8 mouse cellular contexts compared by ENCODE assay signal in genomic region chr19:6047154-6047898, GRCm38 (mm10). TPM values are rescaled to one million over a fixed set of nuclear protein-coding genes. Genes with fewer than 3 reads are reported as not detected.
A peak's percentile ranks its signal among the peaks of the same experiment; 100 is the strongest.
DNase-seq lines count a peak whose midpoint lies in the region; ATAC-seq and TF ChIP-seq lines count a peak whose summit lies in the region.

No protein-coding gene starts in this region.

- H3K4me1 ChIP-seq in heart, embryonic 11.5 days (ENCODE audit: control insufficient read depth, insufficient read depth, low read length), result peaks cover 16% of the 10 kb centered on the region
- no peaks in the 10 kb centered on the region; a peak in 1 of 4 replicates for H3K4me1 ChIP-seq in ES-E14 (ENCODE audit: control insufficient read depth in 2 of 2, insufficient read depth in 2 of 2, low read length in 2 of 2, poor library complexity in 1 of 2)
- peaks cover 18% of the 10 kb centered on the region for H3K4me1 ChIP-seq in limb, embryonic 12.5 days (replicated peaks)
- peaks cover 13% of the 10 kb centered on the region for H3K4me1 ChIP-seq in stomach, embryonic 14.5 days (ENCODE audit: control insufficient read depth, insufficient read depth, low read length)

- H3K9ac ChIP-seq in heart, embryonic 11.5 days (ENCODE audit: low read depth, low read length), result peak overlapping the region; percentile 94
- peak overlapping the region; percentile 91 for H3K9ac ChIP-seq in ES-E14 (ENCODE audit: insufficient read depth, low read depth, low read length, poor library complexity, severe bottlenecking)
- H3K9ac ChIP-seq in limb, embryonic 12.5 days (replicated peaks), result peak overlapping the region; percentile 88
- peak overlapping the region; percentile 87 for H3K9ac ChIP-seq in stomach, embryonic 14.5 days (replicated peaks; ENCODE audit: low read depth, low read length)

- H3K27ac ChIP-seq in heart, embryonic 11.5 days (ENCODE audit: low read depth, low read length), result peak overlapping the region; percentile 98
- no peak overlapping the region; the same call in 1 of the 2 replicates for H3K27ac ChIP-seq in ES-E14 (ENCODE audit: insufficient read depth, low read depth, low read length, poor library complexity, severe bottlenecking)
- H3K27ac ChIP-seq in limb, embryonic 12.5 days, result peak overlapping the region; percentile 98
- H3K27ac ChIP-seq in stomach, embryonic 14.5 days (ENCODE audit: low read length), result peak overlapping the region; percentile 99

- peaks cover 36% of the 10 kb centered on the region for H3K36me3 ChIP-seq in heart, embryonic 11.5 days (ENCODE audit: control insufficient read depth, insufficient read depth, low read length)
- peaks cover 38% of the 10 kb centered on the region for H3K36me3 ChIP-seq in ES-E14 (ENCODE audit: control insufficient read depth, insufficient read depth, low read length, poor library complexity, severe bottlenecking)
- peaks cover 43% of the 10 kb centered on the region for H3K36me3 ChIP-seq in limb, embryonic 12.5 days
- peaks cover 41% of the 10 kb centered on the region for H3K36me3 ChIP-seq in stomach, embryonic 14.5 days (ENCODE audit: control insufficient read depth, insufficient read depth, low read length)

- in situ Hi-C loops in ES-E14 (cut with MboI; ENCODE audit: low sequenced_read_pairs in 2 of 2, unreplicated experiment in 2 of 2), result no loop called here

- no peaks in the 10 kb centered on the region for H3K27me3 ChIP-seq in heart, embryonic 11.5 days (ENCODE audit: control insufficient read depth, insufficient read depth, low read length)
- no peaks in the 10 kb centered on the region for H3K27me3 ChIP-seq in limb, embryonic 12.5 days
- no peaks in the 10 kb centered on the region for H3K27me3 ChIP-seq in stomach, embryonic 14.5 days (ENCODE audit: control insufficient read depth, insufficient read depth, low read length)

- H3K4me3 ChIP-seq in heart, embryonic 11.5 days (ENCODE audit: low read depth, low read length), result peak overlapping the region; percentile 82
- peak overlapping the region; percentile 74 to 80 for H3K4me3 ChIP-seq in ES-E14 (ENCODE audit: insufficient read depth in 1 of 2, low read depth in 1 of 2, low read length in 2 of 2, poor library complexity in 1 of 2, severe bottlenecking in 1 of 2)
- H3K4me3 ChIP-seq in limb, embryonic 12.5 days (replicated peaks), result peak overlapping the region; percentile 95
- H3K4me3 ChIP-seq in stomach, embryonic 14.5 days (ENCODE audit: low read depth, low read length), result peak overlapping the region; percentile 89

- peak overlapping the region; percentile 97 for H3K4me2 ChIP-seq in heart, embryonic 11.5 days
- peak overlapping the region; percentile 82 for H3K4me2 ChIP-seq in limb, embryonic 12.5 days
- H3K4me2 ChIP-seq in stomach, embryonic 14.5 days (replicated peaks; ENCODE audit: low read depth, low read length), result peak overlapping the region; percentile 84

- WGBS in heart, embryonic 11.5 days (ENCODE audit: insufficient replicate concordance), result 2% methylated on average over 44 of the region's 44 CpGs
- 2% methylated on average over 42 of the region's 44 CpGs for WGBS in limb, embryonic 12.5 days
- WGBS in stomach, embryonic 14.5 days, result 3% methylated on average over 40 of the region's 44 CpGs

- H3K9me3 ChIP-seq in heart, embryonic 11.5 days (replicated peaks; ENCODE audit: control insufficient read depth, low read length), result no peaks in the 10 kb centered on the region
- no peaks in the 10 kb centered on the region for H3K9me3 ChIP-seq in ES-E14 (ENCODE audit: control insufficient read depth, insufficient read depth, low read depth, low read length)
- H3K9me3 ChIP-seq in limb, embryonic 12.5 days, result no peaks in the 10 kb centered on the region
- H3K9me3 ChIP-seq in stomach, embryonic 14.5 days (ENCODE audit: control insufficient read depth, low read depth, low read length), result no peaks in the 10 kb centered on the region

- DNase-seq in heart, postnatal 36 days, result no peak
- DNase-seq in ES-E14 (ENCODE audit: low read depth, low spot score), result no peak
- no peak for DNase-seq in spleen, postnatal 36 days (ENCODE audit: low spot score in 2 of 2)
- DNase-seq in left cerebral cortex, adult 11 months (ENCODE audit: low spot score), result no peak

- intact Hi-C loops in heart, postnatal 36 days (cut with DNase I), result loop anchor here (5.0 kb wide), 2 partner anchors 80 to 135 kb away; partner anchors contain the start of genes Dpf2 and Snx15

- peak; percentile 31; the same call in 1 of the 2 replicates for ATAC-seq in heart, embryonic 11.5 days (replicated peaks; ENCODE audit: insufficient number of reproducible peaks, low FRiP score, low TSS enrichment)
- ATAC-seq in erythroblast, adult 5-6 weeks (replicated peaks; ENCODE audit: low FRiP score, poor library complexity, severe bottlenecking), result peak; percentile 18; the same call in 1 of the 2 replicates
- ATAC-seq in limb, embryonic 12.5 days (ENCODE audit: insufficient number of reproducible peaks, insufficient read depth, low FRiP score, low TSS enrichment, low read depth), result 0 out of 2 replicates have a peak, but pooled peaks have one; percentile 16
- ATAC-seq in stomach, embryonic 14.5 days (ENCODE audit: insufficient number of reproducible peaks, insufficient read depth, low FRiP score, low read depth), result peak; percentile 15

TF ChIP-seq in ES-E14, 5 proteins besides CTCF, POLR2A, EP300 and RAD21:
- TF ChIP-seq CHD2 (IDR thresholded peaks at IDR 0.05; ENCODE audit: low read depth, low read length), result no peak
- TF ChIP-seq ZNF384 (IDR thresholded peaks at IDR 0.05; ENCODE audit: low read depth, low read length), result no peak
- TF ChIP-seq MAFK (IDR thresholded peaks at IDR 0.05; ENCODE audit: insufficient read depth, low read depth, low read length), result no peak
- no peak for TF ChIP-seq HCFC1 (IDR thresholded peaks at IDR 0.05; ENCODE audit: borderline replicate concordance, insufficient read depth, low read length)
- TF ChIP-seq ZC3H11A (IDR thresholded peaks at IDR 0.05; ENCODE audit: borderline replicate concordance, low read depth, low read length), result no peak

RNA-seq across cellular contexts. Expression of gene Syvn1, which starts 0.9 kb away (rescaled TPM):
- 19.5 and 22.1 TPM in 2 replicates for polyA plus RNA-seq in heart, embryonic 11.5 days (2014; fragmentation: Nextera tagmentation; extraction: Ambion mirVana)
- total RNA-seq in heart, postnatal 36 days (2021), result 10 to 100 TPM; 19.4 to 26.4 TPM
- total RNA-seq in ES-E14 (2012; rRNA removed), result 29.6 and 41.4 TPM in 2 replicates
- total RNA-seq in erythroblast, adult 5-6 weeks (2015; ENCODE audit: low replicate concordance), result 35.5 and 43.0 TPM in 2 replicates
- total RNA-seq in erythroblast, adult 5-6 weeks (2017; ENCODE audit: low replicate concordance), result 9.9 and 16.0 TPM in 2 replicates
- polyA plus RNA-seq in limb, embryonic 12.5 days (2016; fragmentation: Nextera tagmentation; extraction: Ambion mirVana), result 25.1 and 28.0 TPM in 2 replicates
- 24.8 and 27.5 TPM in 2 replicates for polyA plus RNA-seq in stomach, embryonic 14.5 days (2014; fragmentation: Nextera tagmentation; extraction: Ambion mirVana)

RNA-seq across cellular contexts. Expression of gene Mrpl49, which starts 10.3 kb away (rescaled TPM):
- 70.7 and 75.3 TPM in 2 replicates for polyA plus RNA-seq in heart, embryonic 11.5 days (2014; fragmentation: Nextera tagmentation; extraction: Ambion mirVana)
- 10 to 100 TPM; 36.2 to 39.7 TPM for total RNA-seq in heart, postnatal 36 days (2021)
- 55.9 and 62.7 TPM in 2 replicates for total RNA-seq in ES-E14 (2012; rRNA removed)
- total RNA-seq in erythroblast, adult 5-6 weeks (2015; ENCODE audit: low replicate concordance), result 10.0 and 15.3 TPM in 2 replicates
- 8.1 and 10.2 TPM in 2 replicates for total RNA-seq in erythroblast, adult 5-6 weeks (2017; ENCODE audit: low replicate concordance)
- polyA plus RNA-seq in limb, embryonic 12.5 days (2016; fragmentation: Nextera tagmentation; extraction: Ambion mirVana), result 76.7 and 79.1 TPM in 2 replicates
- 75.5 and 77.4 TPM in 2 replicates for polyA plus RNA-seq in stomach, embryonic 14.5 days (2014; fragmentation: Nextera tagmentation; extraction: Ambion mirVana)

RNA-seq across cellular contexts. Expression of gene Fau, which starts 10.3 kb away (rescaled TPM):
- polyA plus RNA-seq in heart, embryonic 11.5 days (2014; fragmentation: Nextera tagmentation; extraction: Ambion mirVana), result 586 and 633 TPM in 2 replicates
- 100 to 1,000 TPM; 556 to 559 TPM for total RNA-seq in heart, postnatal 36 days (2021)
- 1,469 and 1,510 TPM in 2 replicates for total RNA-seq in ES-E14 (2012; rRNA removed)
- total RNA-seq in erythroblast, adult 5-6 weeks (2015; ENCODE audit: low replicate concordance), result 503 and 517 TPM in 2 replicates
- total RNA-seq in erythroblast, adult 5-6 weeks (2017; ENCODE audit: low replicate concordance), result 317 and 511 TPM in 2 replicates
- polyA plus RNA-seq in limb, embryonic 12.5 days (2016; fragmentation: Nextera tagmentation; extraction: Ambion mirVana), result 775 and 779 TPM in 2 replicates
- 902 and 945 TPM in 2 replicates for polyA plus RNA-seq in stomach, embryonic 14.5 days (2014; fragmentation: Nextera tagmentation; extraction: Ambion mirVana)

RNA-seq across cellular contexts. Expression of gene Znhit2, which starts 13.7 kb away (rescaled TPM):
- polyA plus RNA-seq in heart, embryonic 11.5 days (2014; fragmentation: Nextera tagmentation; extraction: Ambion mirVana), result 27.1 and 27.5 TPM in 2 replicates
- 10 to 100 TPM; 11.3 to 11.5 TPM for total RNA-seq in heart, postnatal 36 days (2021)
- total RNA-seq in ES-E14 (2012; rRNA removed), result 18.2 and 23.2 TPM in 2 replicates
- 1.3 and 2.7 TPM in 2 replicates for total RNA-seq in erythroblast, adult 5-6 weeks (2015; ENCODE audit: low replicate concordance)
- total RNA-seq in erythroblast, adult 5-6 weeks (2017; ENCODE audit: low replicate concordance), result 2.5 and 6.3 TPM in 2 replicates
- 33.1 and 39.0 TPM in 2 replicates for polyA plus RNA-seq in limb, embryonic 12.5 days (2016; fragmentation: Nextera tagmentation; extraction: Ambion mirVana)
- 27.6 and 30.8 TPM in 2 replicates for polyA plus RNA-seq in stomach, embryonic 14.5 days (2014; fragmentation: Nextera tagmentation; extraction: Ambion mirVana)

RNA-seq across cellular contexts. Expression of gene Tm7sf2, which starts 20.8 kb away (rescaled TPM):
- 10.1 and 11.9 TPM in 2 replicates for polyA plus RNA-seq in heart, embryonic 11.5 days (2014; fragmentation: Nextera tagmentation; extraction: Ambion mirVana)
- total RNA-seq in heart, postnatal 36 days (2021), result 1 to 10 TPM; 3.0 to 3.7 TPM
- 14.0 and 23.2 TPM in 2 replicates for total RNA-seq in ES-E14 (2012; rRNA removed)
- total RNA-seq in erythroblast, adult 5-6 weeks (2015; ENCODE audit: low replicate concordance), result 1.2 and 2.3 TPM in 2 replicates
- total RNA-seq in erythroblast, adult 5-6 weeks (2017; ENCODE audit: low replicate concordance), result 0.98 and 4.2 TPM in 2 replicates
- polyA plus RNA-seq in limb, embryonic 12.5 days (2016; fragmentation: Nextera tagmentation; extraction: Ambion mirVana), result 24.4 and 26.3 TPM in 2 replicates
- polyA plus RNA-seq in stomach, embryonic 14.5 days (2014; fragmentation: Nextera tagmentation; extraction: Ambion mirVana), result 24.8 and 24.9 TPM in 2 replicates
